In the genomic region with DNA sequence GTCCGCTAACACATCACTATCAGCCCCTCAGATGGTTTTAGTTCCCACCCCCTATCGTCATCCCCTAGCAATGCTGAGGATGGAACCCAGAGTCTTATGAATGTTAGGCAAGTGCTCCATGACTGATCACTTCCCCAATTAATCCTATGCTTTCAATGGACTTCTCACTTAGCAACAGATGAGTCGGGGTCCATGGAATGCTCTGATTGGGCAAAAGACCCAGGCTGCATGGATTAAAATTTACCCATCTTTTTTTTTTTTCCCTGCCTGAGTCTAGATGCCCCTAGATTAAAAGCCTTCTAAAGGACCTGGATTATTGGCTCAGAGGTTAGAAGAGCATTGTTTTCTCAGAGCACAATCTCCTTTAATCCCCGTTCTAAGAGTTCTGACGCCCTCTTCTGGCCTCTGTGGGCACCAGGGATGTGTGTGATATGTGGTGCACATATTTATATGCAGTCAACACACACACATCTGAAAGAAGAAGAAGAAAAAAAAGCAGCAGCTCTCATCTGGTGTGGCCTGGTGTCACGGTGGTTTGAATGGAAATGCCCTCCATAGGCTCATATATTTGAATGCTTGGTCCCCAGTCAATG, we compare ENCODE assay signal across 10 mouse cellular contexts. TPM values are rescaled to one million over a fixed set of nuclear protein-coding genes. Genes with fewer than 3 reads are reported as not detected.
DNase-seq lines count a peak whose midpoint lies in the region; ATAC-seq and TF ChIP-seq lines count a peak whose summit lies in the region.
"Had no signal": no experiment of that assay in that cellular context is flagged by ENCODE, and none has a peak within 500 bp of the region (broad histone marks: within the 10 kb centered on the region; RNA-seq: fewer than 3 reads in every experiment).

No protein-coding gene starts in this region.

- 57% methylated on average over 6 of the region's 6 CpGs for WGBS in heart, adult 2 months

- H3K9ac ChIP-seq in heart, adult 2 months (ENCODE audit: low read depth, low read length), result no peak overlapping the region
- H3K9ac ChIP-seq: hindbrain, embryonic 15.5 days had no signal

- no peak for TF ChIP-seq POLR2A in heart, adult 2 months (IDR thresholded peaks at IDR 0.05; ENCODE audit: insufficient read depth, low read depth, low read length)

- no peaks in the 10 kb centered on the region for H3K79me2 ChIP-seq in heart, adult 2 months (replicated peaks; ENCODE audit: control insufficient read depth, insufficient read depth, low read length)

- peak; percentile 25 for TF ChIP-seq CTCF in heart, adult 2 months (IDR thresholded peaks at IDR 0.05)

- peak in 1 of 2 experiments; percentile 31 for DNase-seq in heart, adult 2 months
- no peak for DNase-seq in heart, adult 11 months
- DNase-seq in right cerebral cortex, postnatal 4 days, result peak; percentile 29
- no peak for DNase-seq in right cerebral cortex, postnatal 25 days
- DNase-seq in retina, postnatal 1 day, result peak; percentile 61
- no peak for DNase-seq in cerebellum, postnatal 36 days
- DNase-seq in cerebellum, adult 9-10 months, result no peak

- no peaks in the 10 kb centered on the region for H3K27me3 ChIP-seq in heart, adult 2 months (ENCODE audit: control insufficient read depth, insufficient read depth, low read length)
- H3K27me3 ChIP-seq: hindbrain, embryonic 15.5 days had no signal

- H3K4me1 ChIP-seq in heart, adult 2 months (ENCODE audit: control insufficient read depth, insufficient read depth, low read length), result no peaks in the 10 kb centered on the region

- intact Hi-C loops in heart, adult 2 months (cut with DNase I), result no loop called here

- ATAC-seq in inflammation-experienced regulatory T-cells, adult 6 months, result peak; percentile 39

- TF ChIP-seq EP300 in heart, adult 2 months (IDR thresholded peaks at IDR 0.05; ENCODE audit: insufficient read depth, low read depth, low read length), result no peak

- H3K4me3 ChIP-seq in heart, adult 2 months, result no peak overlapping the region
- H3K4me3 ChIP-seq: hindbrain, embryonic 15.5 days; myocyte had no signal

- no peak overlapping the region for H3K27ac ChIP-seq in heart, adult 2 months
- H3K27ac ChIP-seq: hindbrain, embryonic 15.5 days had no signal

- H3K36me3 ChIP-seq in heart, adult 2 months (ENCODE audit: control insufficient read depth, insufficient read depth, low read length), result no peaks in the 10 kb centered on the region
- H3K36me3 ChIP-seq: hindbrain, embryonic 15.5 days had no signal

RNA-seq across cellular contexts. Expression of gene Sar1b, which starts 46.2 kb away (rescaled TPM):
- 100 to 1,000 TPM; 123 to 149 TPM for total RNA-seq in heart, adult 2 months (2021)
- 64.2 and 131 TPM in 2 replicates for polyA plus RNA-seq in heart, adult 2 months (2012; rRNA removed)
- polyA plus RNA-seq in inflammation-experienced regulatory T-cells, adult 6 months (2017; shearing (Covaris generic)), result 100 to 1,000 TPM; 128 to 162 (median 150) TPM

RNA-seq across cellular contexts. Expression of gene Sec24a, which starts 46.3 kb away (rescaled TPM):
- 10 to 100 TPM; 15.3 to 16.6 TPM for total RNA-seq in heart, adult 2 months (2021)
- polyA plus RNA-seq in heart, adult 2 months (2012; rRNA removed), result 9.3 and 12.3 TPM in 2 replicates
- polyA plus RNA-seq in inflammation-experienced regulatory T-cells, adult 6 months (2017; shearing (Covaris generic)), result 10 to 100 TPM; 15.3 to 22.3 (median 19.0) TPM

RNA-seq across cellular contexts. Expression of gene Jade2, which starts 47.7 kb away (rescaled TPM):
- total RNA-seq in heart, adult 2 months (2021), result 10 to 100 TPM; 11.3 to 12.4 TPM
- 6.5 and 7.3 TPM in 2 replicates for polyA plus RNA-seq in heart, adult 2 months (2012; rRNA removed)
- 10 to 100 TPM; 14.1 to 21.5 (median 20.1) TPM for polyA plus RNA-seq in inflammation-experienced regulatory T-cells, adult 6 months (2017; shearing (Covaris generic))

Comparison
In these comparisons a context has a peak if more than half of its experiments do, and no peak if none do; other contexts are left out.
1. DNase-seq: peak in right cerebral cortex, postnatal 4 days (single experiment) and retina, postnatal 1 day (single experiment); none in heart, adult 11 months (single experiment), right cerebral cortex, postnatal 25 days (single experiment), cerebellum, postnatal 36 days (0 of 2) and cerebellum, adult 9-10 months (single experiment).